12 mouse cellular contexts compared by ENCODE assay signal in the genomic region with DNA sequence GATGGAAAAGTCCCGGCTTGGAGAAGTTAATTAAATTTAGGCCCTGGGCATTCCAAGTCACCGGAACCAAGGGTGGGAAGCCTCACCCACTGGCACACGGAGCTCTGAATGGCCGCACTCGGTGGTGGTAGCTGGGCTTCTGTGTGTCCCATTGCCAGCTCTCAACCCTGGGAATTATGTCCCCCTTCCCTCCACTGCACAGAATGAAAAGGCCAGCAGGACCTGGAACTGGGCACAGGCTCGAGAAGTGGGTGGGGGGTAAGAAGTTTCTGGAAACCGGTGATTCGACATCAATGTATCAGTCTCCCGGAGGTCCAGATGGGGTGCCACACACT.
DNase-seq lines count a peak whose midpoint lies in the region; ATAC-seq lines count a peak whose summit lies in the region.
"Had no signal": no experiment of that assay in that cellular context is flagged by ENCODE, and none has a peak within 500 bp of the region (broad histone marks: within the 10 kb centered on the region; RNA-seq: fewer than 3 reads in every experiment).

No protein-coding gene starts in this region.

- no peak for DNase-seq in kidney, adult 8-10 months
- DNase-seq in ovary, postnatal 14 days (ENCODE audit: low spot score) = no peak
- no peak for DNase-seq in left cerebral cortex, adult 9 months (ENCODE audit: low spot score in 2 of 2)
- DNase-seq: gastrocnemius, adult 2 months; liver; right cerebral cortex, postnatal 25 days; thymus, adult 2 months had no signal

- peak overlapping the region; percentile 47 for H3K4me2 ChIP-seq in kidney, embryonic 16.5 days (replicated peaks; ENCODE audit: low read depth, low read length)
- H3K4me2 ChIP-seq in embryonic facial prominence, embryonic 15.5 days (replicated peaks) = peak overlapping the region; percentile 49
- peak overlapping the region; percentile 52 for H3K4me2 ChIP-seq in hindbrain, embryonic 12.5 days (replicated peaks)
- H3K4me2 ChIP-seq in midbrain, embryonic 13.5 days (replicated peaks) = peak overlapping the region; percentile 52

- no peaks in the 10 kb centered on the region for H3K27me3 ChIP-seq in kidney, embryonic 16.5 days (ENCODE audit: insufficient read depth, low read length)
- H3K27me3 ChIP-seq in embryonic facial prominence, embryonic 15.5 days = no peaks in the 10 kb centered on the region
- peaks cover 12% of the 10 kb centered on the region for H3K27me3 ChIP-seq in hindbrain, embryonic 12.5 days
- H3K27me3 ChIP-seq in midbrain, embryonic 13.5 days = peaks cover 49% of the 10 kb centered on the region

- WGBS in kidney, embryonic 16.5 days = 55% methylated on average over 9 of the region's 9 CpGs
- WGBS in embryonic facial prominence, embryonic 15.5 days = 45% methylated on average over 9 of the region's 9 CpGs
- 45% methylated on average over 9 of the region's 9 CpGs for WGBS in hindbrain, embryonic 12.5 days
- WGBS in midbrain, embryonic 13.5 days = 22% methylated on average over 9 of the region's 9 CpGs

- H3K27ac ChIP-seq in kidney, embryonic 16.5 days (ENCODE audit: low read length) = no peak overlapping the region
- peak overlapping the region; percentile 34 for H3K27ac ChIP-seq in embryonic facial prominence, embryonic 15.5 days (replicated peaks)
- peak overlapping the region; percentile 36 for H3K27ac ChIP-seq in hindbrain, embryonic 12.5 days
- peak overlapping the region; percentile 64 for H3K27ac ChIP-seq in midbrain, embryonic 13.5 days
- H3K27ac ChIP-seq: gastrocnemius, adult 2 months had no signal

- H3K9ac ChIP-seq in kidney, embryonic 16.5 days (replicated peaks; ENCODE audit: low read length) = 0 out of 2 replicates have a peak overlapping the region, but pooled peaks have one; percentile 59
- no peak overlapping the region for H3K9ac ChIP-seq in embryonic facial prominence, embryonic 15.5 days
- peak overlapping the region; percentile 18; the same call in 1 of the 2 replicates for H3K9ac ChIP-seq in hindbrain, embryonic 12.5 days
- H3K9ac ChIP-seq in midbrain, embryonic 13.5 days (replicated peaks) = no peak overlapping the region

- no peaks in the 10 kb centered on the region for H3K9me3 ChIP-seq in kidney, embryonic 16.5 days (ENCODE audit: low read length)
- no peaks in the 10 kb centered on the region for H3K9me3 ChIP-seq in embryonic facial prominence, embryonic 15.5 days (replicated peaks)
- H3K9me3 ChIP-seq in hindbrain, embryonic 12.5 days (replicated peaks) = no peaks in the 10 kb centered on the region
- no peaks in the 10 kb centered on the region for H3K9me3 ChIP-seq in midbrain, embryonic 13.5 days

- no peaks in the 10 kb centered on the region for H3K36me3 ChIP-seq in kidney, embryonic 16.5 days (ENCODE audit: insufficient read depth, low read length)
- H3K36me3 ChIP-seq in embryonic facial prominence, embryonic 15.5 days = no peaks in the 10 kb centered on the region
- no peaks in the 10 kb centered on the region for H3K36me3 ChIP-seq in hindbrain, embryonic 12.5 days
- H3K36me3 ChIP-seq in midbrain, embryonic 13.5 days = no peaks in the 10 kb centered on the region

- peak overlapping the region; percentile 35; the same call in 1 of the 2 replicates for H3K4me3 ChIP-seq in kidney, embryonic 16.5 days (ENCODE audit: low read length)
- H3K4me3 ChIP-seq in embryonic facial prominence, embryonic 15.5 days (replicated peaks) = no peak overlapping the region
- H3K4me3 ChIP-seq in hindbrain, embryonic 12.5 days = 0 out of 2 replicates have a peak overlapping the region, but pooled peaks have one; percentile 17
- 0 out of 2 replicates have a peak overlapping the region, but pooled peaks have one; percentile 21 for H3K4me3 ChIP-seq in midbrain, embryonic 13.5 days (replicated peaks)
- H3K4me3 ChIP-seq: gastrocnemius, adult 2 months had no signal

- 0 out of 2 replicates have a peak, but pooled peaks have one; percentile 10 for ATAC-seq in kidney, embryonic 16.5 days (ENCODE audit: low FRiP score, low TSS enrichment)
- ATAC-seq in embryonic facial prominence, embryonic 15.5 days (ENCODE audit: insufficient number of reproducible peaks, low FRiP score, low TSS enrichment, low read depth) = no peak
- peak; percentile 50 for ATAC-seq in hindbrain, embryonic 12.5 days (ENCODE audit: low FRiP score)
- peak; percentile 28 for ATAC-seq in midbrain, embryonic 13.5 days
- no peak for ATAC-seq in megakaryocyte-erythroid progenitor cell, adult 5-6 weeks (replicated peaks; ENCODE audit: low FRiP score, low TSS enrichment, poor library complexity, severe bottlenecking)

- peaks cover 16% of the 10 kb centered on the region for H3K4me1 ChIP-seq in kidney, embryonic 16.5 days (ENCODE audit: insufficient read depth, low read length)
- peaks cover 39% of the 10 kb centered on the region for H3K4me1 ChIP-seq in embryonic facial prominence, embryonic 15.5 days
- peaks cover 24% of the 10 kb centered on the region for H3K4me1 ChIP-seq in hindbrain, embryonic 12.5 days
- H3K4me1 ChIP-seq in midbrain, embryonic 13.5 days (replicated peaks) = peaks cover 34% of the 10 kb centered on the region

Comparison
In these comparisons a context has a peak if more than half of its experiments do, and no peak if none do; other contexts are left out.
1. ATAC-seq: peak in kidney, embryonic 16.5 days (single experiment), hindbrain, embryonic 12.5 days (single experiment) and midbrain, embryonic 13.5 days (single experiment); none in embryonic facial prominence, embryonic 15.5 days (single experiment) and megakaryocyte-erythroid progenitor cell, adult 5-6 weeks (single experiment).
2. H3K9ac ChIP-seq: peak in kidney, embryonic 16.5 days (single experiment) and hindbrain, embryonic 12.5 days (single experiment); none in embryonic facial prominence, embryonic 15.5 days (single experiment) and midbrain, embryonic 13.5 days (single experiment).
3. Peak in every context shown above with its lines, with median percentiles within 50 percentile points of each other: H3K4me2 ChIP-seq.